Mouse (Mus musculus): ENCODE data around the gene Slc25a54.

DNA sequence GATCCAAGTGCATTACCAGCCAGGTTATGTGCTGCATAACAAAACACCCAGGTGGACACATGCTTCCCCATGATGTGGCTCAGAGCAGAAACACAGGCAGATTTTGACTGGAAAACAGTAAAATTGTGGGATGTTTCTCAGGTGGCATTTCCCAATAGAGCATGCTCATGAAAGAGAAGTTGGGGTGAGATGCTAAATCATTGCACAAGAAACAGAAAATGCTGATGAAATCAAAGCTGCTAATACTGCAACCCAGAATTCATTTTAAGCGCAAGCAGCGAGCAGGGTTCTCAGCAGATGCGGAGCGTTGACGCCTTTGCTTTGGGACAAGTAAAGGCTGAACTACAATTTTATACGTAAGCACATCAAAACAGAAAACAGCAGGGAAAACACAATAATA lies 73.1 kb downstream of the Slc25a54 start:
- no peak for TF ChIP-seq POLR2A (IDR thresholded peaks at IDR 0.05; ENCODE audit: insufficient read depth, low read length)
- TF ChIP-seq CTCF (IDR thresholded peaks at IDR 0.05; ENCODE audit: low read depth, low read length): no peak
